ENCODE assay signal across 9 mouse cellular contexts in genomic region chr13:104024856-104025709, GRCm38 (mm10).
DNase-seq lines count a peak whose midpoint lies in the region; ATAC-seq lines count a peak whose summit lies in the region.
"Had no signal": no experiment of that assay in that cellular context is flagged by ENCODE, and none has a peak within 500 bp of the region (broad histone marks: within the 10 kb centered on the region; RNA-seq: fewer than 3 reads in every experiment).

No protein-coding gene starts in this region.

- no peak overlapping the region for H3K4me3 ChIP-seq in heart, embryonic 11.5 days (ENCODE audit: low read depth, low read length)
- no peak overlapping the region for H3K4me3 ChIP-seq in embryonic facial prominence, embryonic 14.5 days (ENCODE audit: low read depth, low read length)
- no peak overlapping the region for H3K4me3 ChIP-seq in limb, embryonic 11.5 days (ENCODE audit: low read depth, low read length)

- intact Hi-C loops in heart, postnatal 10 days (cut with DNase I), result no loop called here

- H3K27ac ChIP-seq in heart, embryonic 11.5 days (ENCODE audit: low read depth, low read length), result 0 out of 2 replicates have a peak overlapping the region, but pooled peaks have one; percentile 22
- peak overlapping the region; percentile 86 for H3K27ac ChIP-seq in embryonic facial prominence, embryonic 14.5 days (replicated peaks; ENCODE audit: low read depth, low read length)
- peak overlapping the region; percentile 52; the same call in 1 of the 2 replicates for H3K27ac ChIP-seq in limb, embryonic 11.5 days (replicated peaks; ENCODE audit: low read depth, low read length)

- no peak overlapping the region for H3K9ac ChIP-seq in heart, embryonic 11.5 days (ENCODE audit: low read depth, low read length)
- H3K9ac ChIP-seq in embryonic facial prominence, embryonic 14.5 days (ENCODE audit: low read depth, low read length), result peak overlapping the region; percentile 44; the same call in 1 of the 2 replicates
- no peak overlapping the region for H3K9ac ChIP-seq in limb, embryonic 11.5 days (ENCODE audit: low read length)

- no peaks in the 10 kb centered on the region for H3K27me3 ChIP-seq in heart, embryonic 11.5 days (ENCODE audit: control insufficient read depth, insufficient read depth, low read length)
- H3K27me3 ChIP-seq in embryonic facial prominence, embryonic 14.5 days (replicated peaks; ENCODE audit: control insufficient read depth, insufficient read depth, low read length), result no peaks in the 10 kb centered on the region
- no peaks in the 10 kb centered on the region for H3K27me3 ChIP-seq in limb, embryonic 11.5 days (ENCODE audit: control insufficient read depth, insufficient read depth, low read length)

- H3K36me3 ChIP-seq in heart, embryonic 11.5 days (ENCODE audit: control insufficient read depth, insufficient read depth, low read length), result no peaks in the 10 kb centered on the region
- H3K36me3 ChIP-seq in embryonic facial prominence, embryonic 14.5 days (ENCODE audit: control insufficient read depth, insufficient read depth, low read length), result no peaks in the 10 kb centered on the region
- H3K36me3 ChIP-seq in limb, embryonic 11.5 days (ENCODE audit: control insufficient read depth, insufficient read depth, low read length), result no peaks in the 10 kb centered on the region

- no peak for ATAC-seq in heart, embryonic 11.5 days (replicated peaks; ENCODE audit: insufficient number of reproducible peaks, low FRiP score, low TSS enrichment)
- peak; percentile 82 for ATAC-seq in embryonic facial prominence, embryonic 14.5 days (ENCODE audit: low read depth)
- 0 out of 2 replicates have a peak, but pooled peaks have one; percentile 37 for ATAC-seq in limb, embryonic 11.5 days (ENCODE audit: insufficient number of reproducible peaks, low FRiP score, low TSS enrichment, low read depth)
- ATAC-seq in monocyte, adult 5-6 weeks (replicated peaks; ENCODE audit: insufficient number of reproducible peaks, low FRiP score, low TSS enrichment, poor library complexity, severe bottlenecking), result no peak

- no peaks in the 10 kb centered on the region; the same call in 1 of the 2 replicates for H3K4me1 ChIP-seq in heart, embryonic 11.5 days (ENCODE audit: control insufficient read depth, insufficient read depth, low read length)
- peaks cover 28% of the 10 kb centered on the region for H3K4me1 ChIP-seq in embryonic facial prominence, embryonic 14.5 days (ENCODE audit: control insufficient read depth, insufficient read depth, low read length)
- H3K4me1 ChIP-seq in limb, embryonic 11.5 days (ENCODE audit: control insufficient read depth, insufficient read depth, low read length), result peaks cover 8% of the 10 kb centered on the region; the same call in 1 of the 2 replicates

- 60% methylated on average over 18 of the region's 18 CpGs for WGBS in heart, embryonic 11.5 days (ENCODE audit: insufficient replicate concordance)
- 17% methylated on average over 18 of the region's 18 CpGs for WGBS in embryonic facial prominence, embryonic 14.5 days
- WGBS in limb, embryonic 11.5 days, result 52% methylated on average over 18 of the region's 18 CpGs

- DNase-seq in heart, postnatal 10 days, result no peak
- peak; percentile 45 for DNase-seq in MN1 (ENCODE audit: low spot score)
- DNase-seq in embryonic facial prominence, embryonic 14.5 days (ENCODE audit: low spot score), result peak; percentile 90
- peak; percentile 43 for DNase-seq in limb, embryonic 11.5 days (ENCODE audit: low spot score)
- no peak for DNase-seq in c-Kit-positive CD71-positive TER-119-positive erythroid progenitor cells, embryonic 14.5 days (ENCODE audit: low spot score)
- no peak for DNase-seq in layer of hippocampus, adult 9-11 months
- DNase-seq: gastrocnemius, postnatal 14 days had no signal

- 0 out of 2 replicates have a peak, but pooled peaks cover 1% of the 10 kb centered on the region for H3K9me3 ChIP-seq in heart, embryonic 11.5 days (replicated peaks; ENCODE audit: control insufficient read depth, low read length)
- no peaks in the 10 kb centered on the region for H3K9me3 ChIP-seq in embryonic facial prominence, embryonic 14.5 days (ENCODE audit: control insufficient read depth, low read length)
- no peaks in the 10 kb centered on the region; the same call in 1 of the 2 replicates for H3K9me3 ChIP-seq in limb, embryonic 11.5 days (ENCODE audit: control insufficient read depth, low read length)

- no peak overlapping the region for H3K4me2 ChIP-seq in heart, embryonic 11.5 days
- peak overlapping the region; percentile 42 for H3K4me2 ChIP-seq in embryonic facial prominence, embryonic 14.5 days (ENCODE audit: low read depth, low read length)
- H3K4me2 ChIP-seq in limb, embryonic 11.5 days (ENCODE audit: low read depth, severe bottlenecking), result no peak overlapping the region

Comparison
In these comparisons a context has a peak if more than half of its experiments do, and no peak if none do; other contexts are left out.
1. ATAC-seq: peak in embryonic facial prominence, embryonic 14.5 days (single experiment) and limb, embryonic 11.5 days (single experiment); none in heart, embryonic 11.5 days (single experiment) and monocyte, adult 5-6 weeks (single experiment).
2. H3K27ac ChIP-seq: peak in every context shown above with its lines; median percentile 86 in embryonic facial prominence, embryonic 14.5 days; 52 in limb, embryonic 11.5 days; 22 in heart, embryonic 11.5 days.
3. DNase-seq: peak in MN1 (single experiment), embryonic facial prominence, embryonic 14.5 days (single experiment) and limb, embryonic 11.5 days (single experiment); none in heart, postnatal 10 days (0 of 2), c-Kit-positive CD71-positive TER-119-positive erythroid progenitor cells, embryonic 14.5 days (single experiment) and layer of hippocampus, adult 9-11 months (single experiment).